Mouse (Mus musculus) myocyte (in vitro differentiated cells): Measurements from ENCODE around the gene Ppp1r13b.

Experiments
- E2F4 ChIP-seq: IDR thresholded peaks from one replicate; pipeline ENCODE4 v1.6.1; 2011; ENCODE audit warnings: mild to moderate bottlenecking, control low read depth, moderate library complexity; ENCODE audit not compliant: insufficient read depth
- MAX ChIP-seq: IDR thresholded peaks from one replicate; pipeline ENCODE4 v1.6.1; 2011; ENCODE audit warnings: low read depth, mild to moderate bottlenecking, control low read depth
- MYOD1 ChIP-seq, 3 experiments: IDR thresholded peaks; one replicate each; pipeline ENCODE4 v1.6.1; 2011; ENCODE audit warnings: control low read depth in 2 of 3, low read depth in 2 of 3, mild to moderate bottlenecking in 2 of 3, moderate library complexity in 1 of 3; ENCODE audit not compliant: insufficient read length in 2 of 3, control insufficient read depth in 1 of 3
- MYOG ChIP-seq, 3 experiments: IDR thresholded peaks; one replicate each; pipeline ENCODE4 v1.6.1; 2011; ENCODE audit warnings: control low read depth in 2 of 3, low read depth in 2 of 3, mild to moderate bottlenecking in 2 of 3; ENCODE audit not compliant: insufficient read length in 2 of 3, control insufficient read depth in 1 of 3, insufficient read depth in 1 of 3
- POLR2A ChIP-seq: IDR thresholded peaks from one replicate; pipeline ENCODE4 v1.6.1; 2011; ENCODE audit warnings: low read depth, mild to moderate bottlenecking, control low read depth, moderate library complexity; ENCODE audit not compliant: insufficient read length
- POLR2AphosphoS2 ChIP-seq: IDR thresholded peaks from one replicate; pipeline ENCODE4 v1.6.1; 2011; ENCODE audit warnings: low read depth, control low read depth; ENCODE audit not compliant: insufficient read length
- TCF12 ChIP-seq: IDR thresholded peaks from one replicate; pipeline ENCODE4 v1.6.1; 2011; ENCODE audit warnings: mild to moderate bottlenecking, control low read depth; ENCODE audit not compliant: poor library complexity, insufficient read depth, severe bottlenecking
- TCF3 ChIP-seq: IDR thresholded peaks from one replicate; pipeline ENCODE4 v1.6.1; 2011; ENCODE audit warnings: low read depth, control low read depth; ENCODE audit not compliant: insufficient read length
- USF1 ChIP-seq: IDR thresholded peaks from one replicate; pipeline ENCODE4 v1.6.1; 2011; ENCODE audit warnings: low read depth, mild to moderate bottlenecking, control low read depth, moderate library complexity

DNA sequence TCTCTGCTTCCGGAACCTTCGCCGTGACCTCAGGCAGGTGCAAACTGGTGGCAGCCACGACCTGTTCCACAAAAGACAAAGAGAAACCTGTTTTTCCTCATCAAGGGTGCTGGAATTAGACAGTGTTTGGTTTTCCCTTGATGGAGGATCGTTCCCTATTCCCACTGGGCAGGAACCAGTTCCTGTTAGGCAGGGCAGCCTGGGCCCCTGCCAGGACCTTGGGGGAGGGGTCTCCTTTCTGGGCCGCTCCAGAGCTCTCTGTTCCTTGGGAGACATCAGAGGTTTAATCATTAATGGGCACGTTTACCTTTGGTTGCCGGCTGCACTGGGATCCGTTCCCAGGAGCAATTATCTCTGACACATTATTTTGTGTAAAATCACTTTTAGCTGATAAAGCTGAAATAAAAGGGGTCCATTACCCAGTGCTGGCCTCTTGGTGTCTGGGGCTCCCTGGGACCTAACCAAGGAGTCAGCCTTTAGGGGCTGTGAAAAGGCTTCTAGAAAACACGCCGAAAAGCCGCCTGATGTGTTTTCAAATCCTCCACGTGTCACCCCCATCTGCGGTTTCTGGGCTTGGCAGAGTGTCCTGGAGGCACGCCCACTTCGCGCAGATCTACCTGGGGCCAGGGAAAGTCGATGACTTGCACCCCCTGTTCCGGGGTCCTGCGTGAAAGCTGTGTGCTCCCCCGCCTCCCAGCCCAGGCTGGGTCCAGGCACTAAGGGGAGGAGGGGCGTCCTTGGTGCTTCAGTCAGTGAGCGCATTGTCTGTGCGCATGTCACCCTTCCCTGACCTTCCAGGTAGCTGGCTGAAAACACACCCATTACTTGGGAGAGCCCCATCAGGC, 29.0 kb upstream of the Ppp1r13b start:
- TF ChIP-seq POLR2A (no peak), MAX (no peak), USF1 (no peak), TCF12 (no peak), E2F4 (no peak), MYOD1 (IDR thresholded peaks at IDR 0.05; ENCODE audit: control insufficient read depth in 1 of 3, insufficient read length in 2 of 3, low read depth in 2 of 3) (no peak), MYOG (IDR thresholded peaks at IDR 0.05; ENCODE audit: control insufficient read depth in 1 of 3, insufficient read depth in 1 of 3, insufficient read length in 2 of 3, low read depth in 2 of 3) (no peak), POLR2AphosphoS2 (no peak), TCF3 (no peak)
